Mouse (Mus musculus) lung, postnatal 0 days (tissue): ENCODE data around the gene Golga2.

Experiments
- CTCF ChIP-seq: IDR thresholded peaks from 2 replicates; pipeline ENCODE4 v1.5.1; 2016; ENCODE audit warnings: antibody characterized with exemption, mild to moderate bottlenecking
- EP300 ChIP-seq: IDR thresholded peaks from 2 replicates; pipeline ENCODE4 v1.6.1; 2016; ENCODE audit warnings: antibody characterized with exemption, mild to moderate bottlenecking, control low read depth

- TF ChIP-seq EP300, result no peak
- no peak for TF ChIP-seq CTCF
These were observed 8.1 kb downstream of the Golga2 start for GRCm38 (mm10) chr2:32295285-32295684.
